Mouse (Mus musculus) ZHBTc4 (cell line): ENCODE measurements around the gene Rtkn2.

Experiments
- DNase-seq: peaks from one replicate; pipeline ENCODE4 v3.0.0-alpha.2; 2011; ENCODE audit warnings: low read depth, low spot score

Rtkn2 gene

GRCm38 (mm10) chr10:68039641-68040205 lies 60.4 kb downstream of the Rtkn2 start:
- DNase-seq, result no peak

- no peak for DNase-seq
Measured at GRCm38 (mm10) chr10:68040394-68040793, 61.0 kb downstream of the Rtkn2 start.

- peak; percentile 95 for DNase-seq
Measured at GRCm38 (mm10) chr10:68043973-68044372, 64.6 kb downstream of the Rtkn2 start.

- DNase-seq, result peak; percentile 76
Measured at GRCm38 (mm10) chr10:68044864-68045263, 65.5 kb downstream of the Rtkn2 start.

- DNase-seq, result no peak
Measured at GRCm38 (mm10) chr10:68048641-68049305, 69.4 kb downstream of the Rtkn2 start.

- DNase-seq, result peak; percentile 69
Measured at GRCm38 (mm10) chr10:68050882-68051281, 71.5 kb downstream of the Rtkn2 start.

GRCm38 (mm10) chr10:68051316-68051933 lies 72.1 kb downstream of the Rtkn2 start:
- DNase-seq, result peak; percentile 30

- peak; percentile 67 for DNase-seq
Measured at GRCm38 (mm10) chr10:68052307-68052706, 72.9 kb downstream of the Rtkn2 start.

GRCm38 (mm10) chr10:68054131-68054530 lies 74.8 kb downstream of the Rtkn2 start:
- DNase-seq, result no peak

- no peak for DNase-seq
Measured at GRCm38 (mm10) chr10:68054706-68055105, 75.3 kb downstream of the Rtkn2 start.

- DNase-seq, result no peak
Measured at GRCm38 (mm10) chr10:68057841-68058240, 78.5 kb downstream of the Rtkn2 start.

GRCm38 (mm10) chr10:68058378-68058777 lies 79.0 kb downstream of the Rtkn2 start:
- peak; percentile 52 for DNase-seq

GRCm38 (mm10) chr10:68060590-68061248 lies 81.3 kb downstream of the Rtkn2 start:
- DNase-seq, result no peak

- no peak for DNase-seq
Measured at GRCm38 (mm10) chr10:68061249-68061615, 81.9 kb downstream of the Rtkn2 start.

- no peak for DNase-seq
Measured at GRCm38 (mm10) chr10:68063806-68064545, 84.6 kb downstream of the Rtkn2 start.

GRCm38 (mm10) chr10:68064571-68064970 lies 85.2 kb downstream of the Rtkn2 start:
- no peak for DNase-seq

- no peak for DNase-seq
Measured at GRCm38 (mm10) chr10:68066173-68066572, 86.8 kb downstream of the Rtkn2 start.

GRCm38 (mm10) chr10:68067961-68068360 lies 88.6 kb downstream of the Rtkn2 start:
- no peak for DNase-seq

GRCm38 (mm10) chr10:68068426-68068825 lies 89.1 kb downstream of the Rtkn2 start:
- no peak for DNase-seq

- DNase-seq, result peak; percentile 73
Measured at GRCm38 (mm10) chr10:68071041-68071440, 91.7 kb downstream of the Rtkn2 start.

GRCm38 (mm10) chr10:68072626-68073025 lies 93.3 kb downstream of the Rtkn2 start:
- DNase-seq, result no peak

GRCm38 (mm10) chr10:68074291-68074690 lies 94.9 kb downstream of the Rtkn2 start:
- DNase-seq, result peak; percentile 70
